Mouse (Mus musculus): ENCODE data around the gene Gm11549. TPM values are rescaled to one million over a fixed set of nuclear protein-coding genes. Genes with fewer than 3 reads are reported as not detected.

The Gm11549 gene
- polyA plus RNA-seq, 1 experiment = 0.04 TPM

- Histone ChIP-seq H3K4me3 (replicated peaks; ENCODE audit: extremely low read depth, low read depth, low read length) (peak overlapping the region; percentile 84), H3K4me1 (ENCODE audit: control insufficient read depth, insufficient read depth, low read length) (peaks cover 10% of the 10 kb centered on the region)
- WGBS = under 1% methylated on average over 24 of the region's 24 CpGs
- TF ChIP-seq CTCF (IDR thresholded peaks at IDR 0.05; ENCODE audit: insufficient read depth, low read length) = no peak
- TF ChIP-seq POLR2A (IDR thresholded peaks at IDR 0.05; ENCODE audit: borderline replicate concordance, extremely low read depth, low read depth, low read length) = no peak; the same call in 1 of the 2 replicates
- no peak for DNase-seq
Observed at GRCm38 (mm10) chr3:36474938-36475483, 46.6 kb downstream of the Gm11549 start.

- Histone ChIP-seq H3K4me3 (replicated peaks; ENCODE audit: extremely low read depth, low read depth, low read length) (peak overlapping the region; percentile 26), H3K4me1 (ENCODE audit: control insufficient read depth, insufficient read depth, low read length) (peaks cover 10% of the 10 kb centered on the region)
- WGBS = 68% methylated on average over 5 of the region's 5 CpGs
- no peak for DNase-seq
- no peak for TF ChIP-seq CTCF (IDR thresholded peaks at IDR 0.05; ENCODE audit: insufficient read depth, low read length)
- no peak for TF ChIP-seq POLR2A (IDR thresholded peaks at IDR 0.05; ENCODE audit: borderline replicate concordance, extremely low read depth, low read depth, low read length)
Observed at GRCm38 (mm10) chr3:36474421-36474820, 47.2 kb downstream of the Gm11549 start.

GRCm38 (mm10) chr3:36473222-36473621 lies 48.4 kb downstream of the Gm11549 start:
- H3K4me3 ChIP-seq (replicated peaks; ENCODE audit: extremely low read depth, low read depth, low read length) = no peak overlapping the region
- peaks cover 10% of the 10 kb centered on the region for H3K4me1 ChIP-seq (ENCODE audit: control insufficient read depth, insufficient read depth, low read length)
- 85% methylated on average over 5 of the region's 5 CpGs for WGBS
- no peak for DNase-seq
- no peak for TF ChIP-seq CTCF (IDR thresholded peaks at IDR 0.05; ENCODE audit: insufficient read depth, low read length)
- TF ChIP-seq POLR2A (IDR thresholded peaks at IDR 0.05; ENCODE audit: borderline replicate concordance, extremely low read depth, low read depth, low read length) = no peak

GRCm38 (mm10) chr3:36471856-36472255 lies 49.8 kb downstream of the Gm11549 start:
- no peak for DNase-seq
- 29% methylated on average over 4 of the region's 4 CpGs for WGBS
- H3K4me3 ChIP-seq (replicated peaks; ENCODE audit: extremely low read depth, low read depth, low read length) = no peak overlapping the region
- H3K4me1 ChIP-seq (ENCODE audit: control insufficient read depth, insufficient read depth, low read length) = peaks cover 13% of the 10 kb centered on the region
- TF ChIP-seq CTCF (IDR thresholded peaks at IDR 0.05; ENCODE audit: insufficient read depth, low read length) (no peak), POLR2A (IDR thresholded peaks at IDR 0.05; ENCODE audit: borderline replicate concordance, extremely low read depth, low read depth, low read length) (no peak)

GRCm38 (mm10) chr3:36468871-36469270 lies 52.7 kb downstream of the Gm11549 start:
- Histone ChIP-seq H3K4me3 (replicated peaks; ENCODE audit: extremely low read depth, low read depth, low read length) (no peak overlapping the region), H3K4me1 (ENCODE audit: control insufficient read depth, insufficient read depth, low read length) (peaks cover 9% of the 10 kb centered on the region)
- 37% methylated on average over 2 of the region's 2 CpGs for WGBS
- DNase-seq = no peak
- no peak for TF ChIP-seq POLR2A (IDR thresholded peaks at IDR 0.05; ENCODE audit: borderline replicate concordance, extremely low read depth, low read depth, low read length)
- TF ChIP-seq CTCF (IDR thresholded peaks at IDR 0.05; ENCODE audit: insufficient read depth, low read length) = no peak

- 66% methylated on average over 7 of the region's 7 CpGs for WGBS
- TF ChIP-seq CTCF (IDR thresholded peaks at IDR 0.05; ENCODE audit: insufficient read depth, low read length) = no peak
- no peak for TF ChIP-seq POLR2A (IDR thresholded peaks at IDR 0.05; ENCODE audit: borderline replicate concordance, extremely low read depth, low read depth, low read length)
- no peak for DNase-seq
- H3K4me1 ChIP-seq (ENCODE audit: control insufficient read depth, insufficient read depth, low read length) = peaks cover 9% of the 10 kb centered on the region
- no peak overlapping the region for H3K4me3 ChIP-seq (replicated peaks; ENCODE audit: extremely low read depth, low read depth, low read length)
Observed at GRCm38 (mm10) chr3:36467632-36468031, 54.0 kb downstream of the Gm11549 start.

- DNase-seq = no peak
- WGBS = 60% methylated on average over 7 of the region's 7 CpGs
- TF ChIP-seq CTCF (IDR thresholded peaks at IDR 0.05; ENCODE audit: insufficient read depth, low read length) (no peak), POLR2A (IDR thresholded peaks at IDR 0.05; ENCODE audit: borderline replicate concordance, extremely low read depth, low read depth, low read length) (no peak)
- Histone ChIP-seq H3K4me3 (replicated peaks; ENCODE audit: extremely low read depth, low read depth, low read length) (no peak overlapping the region), H3K4me1 (ENCODE audit: control insufficient read depth, insufficient read depth, low read length) (peaks cover 2% of the 10 kb centered on the region; the same call in 1 of the 2 replicates)
Observed at GRCm38 (mm10) chr3:36465538-36465937, 56.1 kb downstream of the Gm11549 start.

Other genes starting within 250 kb of the Gm11549 start
- 1,219 and 1,294 TPM in 2 replicates for gene Anxa5, start 45.9 kb downstream of the Gm11549 start, polyA plus RNA-seq (2012; rRNA removed)
- gene 1810062G17Rik, start 45.9 kb downstream of the Gm11549 start, polyA plus RNA-seq (2012; rRNA removed) = 2.6 and 4.1 TPM in 2 replicates
- 4.4 and 9.5 TPM in 2 replicates for gene Exosc9, start 30.8 kb upstream of the Gm11549 start, polyA plus RNA-seq (2012; rRNA removed)
- gene Ccna2, start 50.3 kb upstream of the Gm11549 start, polyA plus RNA-seq (2012; rRNA removed) = 4.3 and 4.7 TPM in 2 replicates
- 3.7 and 4.6 TPM in 2 replicates for gene Bbs7, start 91.7 kb upstream of the Gm11549 start, polyA plus RNA-seq (2012; rRNA removed)
- 2.6 and 3.6 TPM in 2 replicates for gene Trpc3, start 168.4 kb upstream of the Gm11549 start, polyA plus RNA-seq (2012; rRNA removed)